Mouse (Mus musculus): Measurements from ENCODE around the gene Slc7a11.

DNA sequence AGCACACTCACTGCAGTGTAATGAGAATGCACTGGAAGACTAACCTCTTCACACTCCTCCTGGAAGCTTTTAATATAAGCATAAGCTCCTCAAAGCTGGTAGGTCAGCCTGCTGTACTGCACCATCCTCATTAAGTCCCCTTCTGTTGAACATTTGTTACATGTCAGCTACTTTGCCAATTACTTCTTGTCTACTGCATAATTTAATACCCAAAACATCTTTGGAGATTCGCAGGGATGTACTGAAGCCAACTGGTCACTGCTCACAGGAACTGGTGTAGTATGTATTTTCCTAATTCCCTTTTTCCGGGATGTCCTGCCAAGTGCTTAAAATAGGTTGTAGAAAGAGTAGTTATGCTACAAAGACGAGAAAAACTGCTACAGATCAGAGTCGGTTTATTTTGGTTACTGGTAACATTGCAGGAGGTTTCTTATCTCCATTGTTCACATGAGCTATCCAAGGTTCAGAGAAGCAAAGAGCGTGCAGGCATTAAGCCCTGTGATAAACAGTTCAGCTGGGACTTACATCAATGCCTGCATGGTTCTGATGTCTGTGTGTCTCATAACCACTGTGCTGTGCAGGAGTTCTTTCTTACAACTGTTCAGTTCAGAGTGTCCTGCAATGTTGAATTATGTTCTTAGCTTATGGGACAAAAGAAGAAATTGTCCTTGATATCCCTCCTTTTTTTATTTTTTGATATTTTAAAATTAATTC, 439.3 kb downstream of the Slc7a11 start:
- TF ChIP-seq CTCF (IDR thresholded peaks at IDR 0.05; ENCODE audit: low read depth, low read length) (no peak), POLR2A (IDR thresholded peaks at IDR 0.05; ENCODE audit: borderline replicate concordance, low read depth, low read length) (no peak)

Measured in bone marrow macrophage, adult 2 months (primary cell).